Mouse (Mus musculus) gastrocnemius, adult 18-20 months (tissue): ENCODE results near the gene Prkacb. TPM values are rescaled to one million over a fixed set of nuclear protein-coding genes. Genes with fewer than 3 reads are reported as not detected.

Source experiments
- total RNA-seq, 2 experiments: library from RNA; stranded (reverse); gene quantifications; 2 replicates each; pipeline ENCODE4 v1.2.3; 2021

Gene Prkacb
- total RNA-seq, 2 experiments from 2014 or later, result 40.0 to 49.3 TPM

Other genes starting within 250 kb of the Prkacb start
- gene Uox, start 242.6 kb downstream of the Prkacb start, total RNA-seq, result under 1 TPM in 1 of 2 experiments, not detected in 1; 0.45 TPM
- not detected for gene Dnase2b, start 197.4 kb downstream of the Prkacb start, total RNA-seq
- gene 4930503B20Rik, start 161.7 kb downstream of the Prkacb start, total RNA-seq, result not detected
- gene Samd13, start 127.4 kb downstream of the Prkacb start, total RNA-seq, result under 1 TPM; 0.64 to 0.95 TPM
- 100 to 1,000 TPM in 1 of 2 experiments, 10 to 100 TPM in 1; 96.7 to 130 TPM for gene Ttll7, start 39.4 kb upstream of the Prkacb start, total RNA-seq